Mouse (Mus musculus) thymus, postnatal 4 days (tissue): ENCODE data around the gene Tmem102.

Source experiments
- DNase-seq: peaks from one replicate; pipeline ENCODE4 v3.0.0; 2021

The Tmem102 gene

DNA sequence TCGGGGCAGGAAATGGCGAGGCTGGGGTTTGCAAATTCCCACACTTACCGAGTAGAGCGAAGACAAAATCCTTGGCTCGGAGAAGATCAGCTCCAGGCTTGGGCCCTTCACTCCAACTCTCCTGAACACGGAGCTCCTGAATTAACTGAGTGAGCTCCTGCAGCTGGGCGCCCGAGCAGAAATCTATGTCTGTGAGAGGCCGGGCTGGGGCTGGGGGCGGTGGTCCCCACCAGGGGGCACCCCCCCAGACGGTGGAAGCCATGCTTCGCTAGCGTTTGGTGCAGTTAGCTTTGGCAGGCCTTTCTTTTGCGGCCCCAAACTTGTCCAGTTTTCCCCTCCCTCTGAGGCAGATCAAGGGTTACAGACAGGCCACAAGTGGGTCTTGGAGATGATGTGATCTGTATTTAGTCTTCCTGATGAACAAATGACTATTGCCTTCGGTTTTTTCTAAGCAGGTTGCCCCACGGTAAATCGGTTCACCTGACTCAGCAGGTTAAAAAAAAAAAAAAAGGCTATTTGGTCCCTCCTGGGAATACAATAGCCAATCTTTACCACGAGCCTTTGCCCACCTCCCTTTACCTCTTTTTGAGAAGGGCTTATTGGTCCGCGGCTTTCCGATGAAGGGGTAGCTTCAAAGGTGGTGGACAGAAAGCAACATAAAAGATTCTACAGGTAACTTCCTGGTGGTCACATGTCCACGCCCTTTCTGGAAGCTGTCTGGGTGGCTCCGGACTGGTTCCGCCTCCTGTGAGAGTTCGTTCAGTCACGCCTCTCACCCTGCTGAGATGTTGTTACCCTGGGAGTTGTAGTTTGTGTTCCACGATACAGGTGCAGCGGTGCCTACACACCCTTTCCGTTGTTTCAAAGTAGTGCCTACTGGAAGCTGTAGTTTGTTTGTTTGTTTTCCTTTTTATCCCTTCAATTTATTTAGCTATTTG, at the start of gene Tmem102:
Gene Tmem102 (minus strand): TSS at position 653 of the 938 bp plus-strand sequence.
- peak; percentile 58 for DNase-seq

DNA sequence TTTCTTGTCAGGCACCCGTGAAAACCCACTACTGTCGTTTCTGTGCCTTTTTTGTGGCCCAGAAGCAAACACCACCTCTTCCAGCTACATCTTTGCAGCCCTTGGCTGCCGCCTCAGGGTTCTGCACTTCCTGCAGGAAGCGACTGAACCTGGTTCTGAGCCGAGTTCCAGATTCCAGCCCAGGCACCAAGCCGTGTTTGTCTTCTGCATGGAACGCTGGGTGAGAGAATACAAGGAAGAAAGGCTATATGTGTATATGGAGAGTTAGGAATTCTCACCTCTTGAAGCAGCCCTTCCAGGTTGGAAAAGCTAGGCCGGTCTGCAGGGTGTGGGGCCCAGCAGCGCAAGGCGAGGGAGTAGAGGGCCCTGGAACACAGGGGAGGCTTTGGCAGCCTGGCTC, 49.3 kb upstream of the Tmem102 start:
- no peak for DNase-seq

DNA sequence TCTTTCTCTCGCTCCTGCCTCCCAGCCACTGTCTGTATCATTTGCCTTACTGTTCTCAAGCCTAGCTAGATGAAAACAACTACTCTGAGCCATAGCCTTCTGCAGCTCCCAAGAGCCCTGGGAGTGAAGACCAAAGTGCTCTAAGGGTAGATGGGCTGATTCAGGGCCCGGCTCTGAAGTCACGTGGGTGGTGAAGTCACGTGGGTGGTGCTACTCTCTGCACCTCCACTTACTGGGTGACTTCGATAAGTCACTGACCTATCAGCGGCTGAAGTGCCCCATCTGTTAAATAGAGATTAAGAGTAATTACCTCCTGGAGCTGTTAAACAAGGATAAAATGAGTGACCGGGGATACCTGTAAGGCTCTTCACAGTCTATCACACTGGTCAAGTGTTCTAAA, 48.6 kb upstream of the Tmem102 start:
- DNase-seq: no peak

DNA sequence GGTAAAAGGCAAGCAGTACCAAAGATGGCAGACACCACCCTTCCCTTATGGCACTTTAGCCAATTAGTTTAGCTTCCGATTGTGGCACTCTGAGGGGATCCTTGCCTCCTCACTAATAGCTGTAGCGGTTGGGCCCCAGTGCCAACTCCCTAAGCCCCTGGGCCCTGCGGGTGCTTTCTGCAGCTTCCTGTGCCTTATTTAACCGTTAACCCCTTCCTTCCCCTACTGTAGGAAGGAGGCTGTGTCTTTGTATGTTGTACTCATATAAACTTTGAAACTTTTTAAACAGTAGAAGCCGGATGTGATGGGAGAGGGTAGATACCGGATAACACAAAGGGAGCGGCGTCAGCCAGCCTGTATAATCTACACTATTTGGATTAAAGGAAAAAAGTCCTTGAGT, 45.3 kb upstream of the Tmem102 start:
- DNase-seq: peak; percentile 69

DNA sequence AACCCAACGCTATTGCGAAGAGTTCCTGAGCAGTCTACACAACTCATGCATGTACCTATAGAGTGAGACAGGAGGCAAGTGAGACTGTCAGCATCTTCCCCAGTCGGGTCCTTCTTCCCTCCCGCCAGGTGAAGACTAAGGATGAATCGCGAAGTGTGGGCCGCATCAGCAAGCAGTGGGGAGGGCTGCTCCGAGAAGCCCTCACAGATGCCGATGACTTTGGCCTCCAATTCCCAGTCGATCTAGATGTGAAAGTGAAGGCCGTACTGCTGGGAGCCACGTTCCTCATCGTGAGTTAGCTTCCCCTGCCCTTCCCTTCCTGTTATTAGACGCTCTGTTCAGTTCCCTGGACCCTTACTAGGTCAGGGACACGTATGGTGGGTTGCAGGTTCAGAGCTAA, 44.5 kb upstream of the Tmem102 start:
- DNase-seq: no peak

DNA sequence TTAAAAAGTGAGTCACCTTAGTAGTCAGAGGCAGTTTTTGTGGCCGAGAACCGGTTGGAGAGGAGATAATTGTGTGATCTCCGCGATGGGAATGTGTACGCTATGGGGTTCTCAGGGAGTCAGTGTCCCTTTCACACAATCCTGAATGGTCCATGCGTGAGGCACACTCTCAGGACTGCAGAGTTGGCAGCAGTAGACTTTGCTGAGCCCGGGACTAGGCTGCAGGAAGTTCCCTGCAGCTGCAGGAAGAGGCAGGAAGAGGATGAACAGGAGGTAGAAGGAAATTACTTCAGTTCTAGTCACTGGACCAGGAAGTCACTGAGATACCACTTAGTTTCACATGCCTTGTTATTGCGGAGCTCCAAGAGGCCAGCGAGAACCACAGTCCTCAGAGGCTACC, 43.7 kb upstream of the Tmem102 start:
- no peak for DNase-seq

DNA sequence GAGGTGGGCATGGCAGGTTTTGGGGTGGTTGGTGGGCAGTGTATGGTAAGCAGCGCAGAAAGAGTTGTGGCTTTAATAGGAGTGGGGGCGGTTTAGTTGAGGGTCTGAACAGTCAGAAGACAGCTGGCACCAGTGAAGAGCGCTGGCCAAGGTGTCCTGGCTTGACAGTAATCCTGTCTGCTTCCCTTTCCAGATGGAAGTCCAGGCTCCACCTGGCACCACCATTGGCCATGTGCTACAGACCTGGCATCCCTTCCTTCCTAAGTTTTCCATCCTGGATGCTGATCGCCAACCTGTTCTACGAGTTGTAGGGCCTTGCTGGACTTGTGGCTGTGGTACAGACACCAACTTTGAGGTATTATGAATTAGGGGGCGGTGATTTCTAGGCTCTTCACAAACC, 42.6 kb upstream of the Tmem102 start:
- no peak for DNase-seq

DNA sequence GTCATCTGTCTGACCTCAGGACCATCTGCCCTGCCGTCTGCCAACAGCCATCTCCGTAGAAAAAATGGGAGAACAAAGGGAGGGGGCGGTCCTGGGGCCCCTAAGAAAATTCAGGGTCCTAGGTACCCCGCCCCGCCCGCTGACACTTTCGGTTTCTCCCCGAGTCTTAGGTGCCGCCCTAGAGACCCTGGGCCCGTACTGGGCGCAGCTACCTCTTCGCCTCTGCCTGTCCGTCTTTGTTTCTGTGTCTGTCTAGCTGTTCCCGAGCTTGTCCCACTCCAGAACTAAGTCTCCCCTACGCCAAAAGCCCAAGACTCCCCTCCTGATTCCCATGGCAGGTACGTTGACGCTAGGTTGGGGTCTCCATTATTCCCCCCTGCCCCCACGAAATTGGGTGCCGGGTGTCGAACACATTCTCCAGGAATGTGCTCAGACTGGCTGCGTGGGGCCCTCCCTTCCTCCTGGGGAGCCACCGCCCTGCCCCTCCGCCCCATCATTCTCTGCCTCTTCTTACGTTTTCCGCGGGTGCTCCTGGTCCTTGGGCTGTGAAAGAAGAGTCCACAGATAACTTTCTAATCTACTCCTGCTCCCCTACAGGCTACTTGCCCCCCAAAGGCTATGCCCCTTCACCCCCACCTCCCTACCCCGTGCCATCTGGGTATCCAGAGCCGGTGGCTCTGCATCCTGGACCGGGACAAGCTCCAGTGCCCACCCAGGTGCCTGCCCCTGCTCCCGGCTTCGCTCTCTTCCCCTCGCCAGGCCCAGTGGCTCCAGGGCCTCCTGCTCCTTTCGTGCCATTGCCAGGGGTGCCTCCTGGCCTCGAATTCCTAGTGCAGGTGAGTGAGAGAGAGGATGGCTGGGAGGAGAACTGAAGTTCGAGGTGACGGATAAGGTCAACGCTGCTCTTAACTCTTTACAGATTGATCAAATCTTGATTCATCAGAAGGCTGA, 41.6 kb upstream of the Tmem102 start:
- peak; percentile 56 for DNase-seq

DNA sequence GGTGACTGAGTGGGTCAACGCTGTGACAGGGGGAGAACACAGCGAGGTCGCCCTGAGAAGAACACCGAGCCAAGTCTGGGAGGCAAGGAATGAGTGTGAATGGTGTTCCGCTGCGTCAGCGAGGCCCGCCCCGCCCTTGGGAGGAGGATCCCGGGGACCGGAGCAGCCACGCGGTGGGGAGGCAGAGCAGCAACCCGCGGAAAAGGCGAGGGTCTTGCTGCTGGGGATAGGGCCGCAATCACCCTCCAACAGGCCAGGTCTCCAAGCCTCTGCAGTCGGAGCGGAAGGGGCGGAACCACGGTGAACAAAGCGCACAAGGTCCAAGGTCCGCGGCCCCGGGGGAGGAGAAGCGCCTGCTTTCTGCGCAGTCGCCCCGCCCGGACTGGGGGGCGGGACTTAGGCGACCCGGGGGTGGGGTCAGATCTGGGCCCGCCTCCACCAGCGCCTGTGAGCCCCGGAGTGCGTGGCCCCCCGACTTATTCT, 40.8 kb upstream of the Tmem102 start, which contains the start of gene Plscr3:
Gene Plscr3 (plus strand): TSS at position 179 of the 483 bp plus-strand sequence.
- DNase-seq: peak; percentile 96

DNA sequence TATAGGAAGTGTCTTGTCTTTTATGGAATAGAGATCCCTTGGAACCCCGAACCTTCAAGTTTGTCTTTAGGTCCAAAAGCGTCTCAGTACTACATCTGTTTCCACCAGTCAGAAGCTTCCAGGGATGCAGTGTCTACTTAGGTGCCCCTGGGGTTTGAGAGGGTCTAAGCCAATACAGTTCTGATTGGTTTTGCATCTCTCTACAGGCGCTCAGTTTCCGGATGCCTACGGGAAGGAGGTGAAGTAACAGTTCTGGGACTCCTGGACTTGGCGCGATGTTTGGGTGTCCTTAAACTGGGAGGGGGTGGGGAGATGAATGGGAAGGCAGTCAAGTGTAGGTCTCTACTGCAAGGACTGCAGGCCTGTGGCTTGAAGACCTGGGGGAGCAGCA, 33.3 kb upstream of the Tmem102 start:
- no peak for DNase-seq

DNA sequence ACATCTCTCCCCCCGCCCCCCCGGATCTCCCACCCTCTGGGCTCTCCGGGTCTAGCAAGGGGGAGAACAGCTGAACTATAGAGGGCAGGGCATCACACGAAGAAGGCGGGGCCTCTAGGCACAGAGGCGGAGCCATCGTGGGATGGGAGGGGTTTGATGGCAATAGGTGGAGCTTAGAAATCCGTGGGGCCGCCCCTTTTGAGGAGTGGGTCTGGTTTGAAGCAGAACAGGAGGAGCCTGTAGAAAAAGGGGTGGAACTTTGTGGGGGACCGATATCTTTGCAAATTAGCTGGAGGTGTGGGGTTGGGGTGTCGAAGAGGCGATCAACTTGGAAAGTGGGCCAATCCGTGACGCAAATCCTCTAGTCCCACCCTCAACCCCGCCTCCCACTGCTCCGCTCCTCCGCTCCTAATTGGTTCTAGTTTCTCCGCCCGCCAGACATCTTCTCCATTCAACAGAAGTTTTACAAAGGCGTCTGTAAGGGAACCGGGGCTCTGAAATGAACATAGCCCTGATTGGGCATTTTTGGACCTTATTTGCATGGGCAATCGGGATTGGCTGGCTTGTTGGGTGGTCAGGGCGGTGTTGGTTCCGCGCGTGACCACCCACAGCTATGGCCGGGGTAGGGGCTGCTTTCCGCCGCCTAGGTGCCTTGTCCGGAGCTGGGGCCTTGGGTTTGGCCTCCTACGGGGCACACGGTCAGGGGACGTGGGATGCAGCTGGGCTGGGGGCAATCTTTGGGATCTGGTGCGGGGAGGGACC, 32.7 kb upstream of the Tmem102 start, which contains the start of gene Tmem256:
Gene Tmem256 (plus strand): TSS at position 563 of the 762 bp plus-strand sequence.
- peak; percentile 92 for DNase-seq

DNA sequence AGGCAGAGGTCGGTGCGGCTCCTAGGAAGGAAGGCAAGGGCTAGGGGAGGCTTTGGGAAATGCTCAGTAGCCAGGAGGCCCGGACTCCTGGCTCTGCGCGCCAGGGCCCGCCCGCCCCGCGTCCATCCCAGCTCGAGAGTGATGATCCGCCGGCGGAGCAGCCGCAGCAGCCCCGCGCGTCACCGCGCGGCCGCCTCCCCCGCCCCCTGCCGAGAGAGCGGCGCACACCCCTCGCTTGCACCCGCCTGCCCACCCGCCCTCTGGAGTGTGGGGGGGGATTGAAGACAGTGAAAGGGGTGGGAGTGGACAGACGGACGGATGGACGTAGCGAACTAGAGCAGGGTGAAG, 32.2 kb upstream of the Tmem102 start, which contains the start of gene Nlgn2:
Gene Nlgn2 (minus strand): TSS at position 181 of the 348 bp plus-strand sequence.
- no peak for DNase-seq

DNA sequence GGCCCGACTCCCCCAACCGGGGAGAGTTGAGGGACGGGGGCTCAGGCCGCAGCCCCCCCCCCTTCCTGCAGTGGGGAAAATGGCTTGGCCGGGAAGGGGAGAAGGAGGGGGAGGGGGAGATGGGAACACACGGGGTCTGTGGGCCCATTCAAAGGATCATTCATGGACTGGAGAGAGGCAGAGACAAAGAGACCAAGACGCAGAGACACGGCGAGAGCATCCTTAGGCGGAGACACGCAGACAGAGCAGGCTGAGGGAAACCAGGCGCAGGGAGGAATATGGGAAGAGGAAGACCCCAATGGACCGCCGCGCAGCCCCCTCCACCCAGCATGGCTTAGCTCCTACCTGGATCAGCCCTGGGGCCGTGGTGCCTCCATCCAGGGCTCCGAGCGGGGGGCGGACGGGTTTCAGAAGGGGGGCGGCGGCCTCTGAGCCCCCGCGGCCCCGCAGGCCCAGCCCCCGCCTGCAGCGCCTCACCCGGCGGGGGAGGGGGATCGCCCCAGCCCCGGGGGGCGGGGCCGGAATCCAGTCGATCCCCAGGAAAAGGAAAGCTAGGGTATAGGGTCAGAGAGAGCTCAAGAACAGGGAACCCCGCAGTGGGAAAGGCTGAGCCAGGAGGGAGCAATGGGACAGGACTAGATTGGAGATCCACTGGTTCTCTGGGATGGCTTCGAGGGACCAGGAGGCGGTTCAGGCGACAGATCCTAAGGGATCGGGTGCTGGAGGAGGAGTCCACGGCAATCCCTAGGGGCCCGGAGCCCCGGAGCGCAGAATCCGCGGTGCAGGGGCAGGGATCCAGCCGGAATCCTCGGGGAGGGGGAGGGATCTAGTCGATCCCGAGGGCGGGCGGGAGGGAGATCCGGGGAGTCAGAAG, 31.5 kb upstream of the Tmem102 start:
- peak; percentile 58 for DNase-seq

DNA sequence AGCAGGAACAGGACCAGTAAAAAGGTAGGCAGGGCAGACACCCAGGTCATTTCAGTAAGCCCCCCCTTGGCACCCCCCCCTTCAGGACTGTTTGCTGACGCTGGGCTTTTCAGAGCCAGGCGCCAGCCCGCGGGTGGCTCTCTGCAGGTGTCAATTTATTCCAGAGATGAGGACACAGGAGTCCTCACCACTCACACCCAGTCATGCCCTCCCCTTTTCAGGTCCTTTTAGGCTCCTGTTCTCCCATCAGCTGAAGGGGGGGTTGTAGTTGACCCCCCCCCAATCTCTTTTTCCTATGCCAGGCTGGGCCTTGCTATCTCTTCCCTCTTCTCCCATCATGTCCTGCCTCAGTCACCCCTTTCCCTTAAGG, 30.5 kb upstream of the Tmem102 start:
- DNase-seq: no peak

DNA sequence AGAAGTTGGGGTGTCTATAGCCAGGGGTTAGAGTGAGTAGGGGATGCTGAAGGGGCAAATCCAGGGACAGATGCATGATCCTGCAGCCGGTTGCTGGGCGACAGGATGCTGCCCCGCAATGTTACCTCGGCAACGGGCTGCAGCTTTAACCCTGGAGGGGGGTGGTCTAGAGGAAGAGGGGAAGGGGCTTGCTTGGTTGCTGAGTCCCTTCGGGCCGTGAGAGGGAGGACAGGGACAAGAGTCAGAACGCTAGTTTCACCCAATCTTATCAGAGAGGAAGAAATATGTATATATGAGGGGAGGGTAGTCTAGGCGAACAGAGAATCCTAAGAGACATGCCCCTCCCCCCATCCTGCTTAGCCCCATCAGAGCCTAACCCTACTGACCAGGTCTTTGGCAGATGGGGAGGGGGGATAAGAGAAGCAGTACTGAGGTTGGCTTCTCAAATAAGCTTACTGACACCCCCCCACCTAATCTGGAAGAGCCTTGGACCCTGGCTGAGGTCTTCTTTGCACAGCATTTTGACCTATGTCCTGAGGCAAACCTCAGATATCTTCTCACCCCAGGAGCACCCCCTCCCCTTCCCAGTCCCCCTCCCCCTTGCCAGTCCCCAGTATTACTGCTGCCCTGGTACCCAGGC, 30.0 kb upstream of the Tmem102 start:
- DNase-seq: no peak

DNA sequence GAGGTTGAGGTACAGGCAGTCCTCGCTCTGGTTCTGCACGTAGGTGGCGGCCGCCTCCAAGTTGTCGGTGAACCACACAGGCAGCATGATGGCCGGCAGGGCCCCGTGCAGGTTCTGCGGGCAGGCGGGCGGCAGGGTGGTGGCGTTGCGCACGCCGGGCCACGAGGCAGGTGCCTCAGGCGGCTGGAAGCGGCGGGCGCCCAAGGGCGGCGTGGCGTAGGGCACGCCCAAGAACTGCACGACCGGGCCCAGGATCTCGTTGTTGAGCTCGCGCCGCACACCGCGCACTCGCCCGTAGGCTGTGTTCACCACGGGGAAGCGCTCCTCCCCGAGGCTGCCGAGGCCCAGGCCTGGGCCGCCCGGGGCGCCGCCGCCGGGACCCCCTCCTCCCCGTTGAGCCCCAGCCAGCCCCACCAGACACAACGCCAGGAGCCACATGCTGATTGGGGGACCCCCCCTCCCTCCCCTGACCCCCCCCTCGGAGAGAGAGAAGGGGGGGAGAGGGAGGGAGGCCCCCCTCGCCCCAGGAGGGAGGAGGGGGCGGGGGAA, 28.7 kb upstream of the Tmem102 start:
- peak; percentile 77 for DNase-seq

DNA sequence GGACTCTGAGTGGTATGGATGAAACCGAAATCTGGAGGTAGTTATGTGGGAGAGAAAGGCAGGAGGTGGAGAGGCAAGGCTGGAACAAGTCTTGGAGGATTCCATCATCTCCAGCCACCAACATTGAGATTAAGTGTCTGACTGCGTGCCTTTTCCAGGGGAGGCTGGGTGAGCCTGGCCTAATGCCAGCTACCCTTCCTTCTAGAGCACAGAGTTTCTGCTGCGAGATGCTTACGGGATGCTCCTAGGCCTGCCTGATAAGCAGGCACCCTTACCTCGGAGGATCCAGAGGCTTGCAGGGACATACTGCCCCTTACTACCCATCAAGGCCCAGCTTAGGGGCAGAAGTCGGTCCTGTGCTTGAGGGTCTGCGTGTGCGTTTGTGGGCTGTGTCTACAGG, 28.1 kb upstream of the Tmem102 start:
- DNase-seq: no peak

DNA sequence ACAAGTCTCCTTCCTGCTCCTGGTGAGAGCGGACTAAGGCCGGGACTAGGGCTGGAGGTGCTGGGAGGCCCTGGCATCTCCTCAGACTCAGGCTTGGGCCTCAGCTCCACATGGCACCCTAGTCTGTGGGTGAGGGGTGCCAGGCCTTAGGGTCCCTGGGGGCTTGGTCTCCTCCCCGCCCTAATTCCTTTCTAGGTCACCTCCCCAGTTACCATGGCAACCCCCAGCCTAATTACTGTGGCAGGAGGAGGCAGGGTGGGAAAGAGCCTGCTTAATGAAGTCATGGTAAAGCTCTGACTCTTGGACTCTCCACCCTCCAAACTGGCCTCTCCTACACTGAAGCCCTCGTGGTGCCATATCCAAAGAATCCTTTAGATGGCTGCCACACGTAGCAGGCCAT, 23.4 kb upstream of the Tmem102 start:
- no peak for DNase-seq

DNA sequence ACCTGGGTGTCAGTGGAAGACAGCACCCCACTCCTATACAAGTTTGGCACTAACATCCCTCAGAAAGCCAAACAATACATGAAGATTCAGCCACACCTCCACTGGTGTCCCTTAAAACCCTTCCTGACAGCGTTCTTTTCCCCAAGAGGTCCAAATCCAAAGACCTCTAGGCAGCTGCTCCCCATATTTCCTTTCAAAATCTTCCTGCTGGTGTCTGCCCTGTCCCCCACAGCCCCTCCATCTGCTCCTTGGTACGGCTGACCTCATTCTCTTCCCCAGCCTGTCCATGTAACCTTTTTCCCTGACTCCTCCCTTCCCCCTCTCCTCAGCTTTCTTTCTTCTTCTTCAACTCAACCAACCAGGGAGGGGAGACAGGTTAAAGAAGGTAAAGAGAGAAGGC, 18.0 kb upstream of the Tmem102 start:
- no peak for DNase-seq

DNA sequence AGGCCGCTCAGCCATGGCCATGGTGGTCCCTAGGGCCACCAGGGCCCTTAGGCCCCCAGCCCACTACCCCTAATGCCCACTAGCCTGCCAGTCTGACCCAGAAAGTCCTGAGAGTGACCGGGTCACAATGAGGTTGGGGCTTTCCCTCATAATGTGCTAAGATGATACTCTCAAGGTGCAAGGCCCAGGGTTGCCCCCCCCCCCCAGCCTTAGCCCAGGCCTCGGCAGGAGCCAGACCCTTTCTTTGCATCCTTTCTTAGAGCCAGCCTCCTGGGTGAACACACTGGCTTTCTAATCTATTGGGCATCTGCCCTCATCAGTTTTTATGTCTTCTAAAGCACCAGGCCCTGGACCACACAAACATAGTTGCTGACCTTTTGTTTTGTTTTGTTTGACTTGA, 16.7 kb upstream of the Tmem102 start, which contains the start of gene Spem1:
Gene Spem1 (minus strand): TSS at position 101 of the 400 bp plus-strand sequence.
- no peak for DNase-seq

DNA sequence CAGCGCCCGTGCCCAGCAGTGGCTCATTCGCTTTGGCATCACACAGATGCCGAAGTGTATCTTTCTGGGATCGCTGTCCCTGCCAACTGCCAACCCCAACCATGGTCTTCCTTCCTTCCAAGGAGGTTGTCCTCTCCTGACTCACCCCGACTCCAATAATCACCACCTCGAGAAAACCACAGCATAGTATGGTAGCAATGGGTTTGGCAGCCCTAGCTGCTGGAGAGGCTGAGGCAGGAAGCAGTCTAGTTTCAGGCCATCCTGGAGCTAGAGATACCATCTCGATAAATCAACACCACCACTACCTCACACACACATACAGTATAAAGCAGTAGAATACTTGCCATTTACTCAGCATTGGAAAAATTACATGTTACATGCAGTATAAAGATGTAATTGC, 13.4 kb upstream of the Tmem102 start:
- no peak for DNase-seq
